Mouse (Mus musculus): Measurements from ENCODE around the gene Stat1. TPM values are rescaled to one million over a fixed set of nuclear protein-coding genes. Genes with fewer than 3 reads are reported as not detected.
A peak's percentile ranks its signal among the peaks of the same experiment; 100 is the strongest.

Gene Stat1
- polyA plus RNA-seq, 1 experiment from 2014 or later = 15.0 TPM

DNA sequence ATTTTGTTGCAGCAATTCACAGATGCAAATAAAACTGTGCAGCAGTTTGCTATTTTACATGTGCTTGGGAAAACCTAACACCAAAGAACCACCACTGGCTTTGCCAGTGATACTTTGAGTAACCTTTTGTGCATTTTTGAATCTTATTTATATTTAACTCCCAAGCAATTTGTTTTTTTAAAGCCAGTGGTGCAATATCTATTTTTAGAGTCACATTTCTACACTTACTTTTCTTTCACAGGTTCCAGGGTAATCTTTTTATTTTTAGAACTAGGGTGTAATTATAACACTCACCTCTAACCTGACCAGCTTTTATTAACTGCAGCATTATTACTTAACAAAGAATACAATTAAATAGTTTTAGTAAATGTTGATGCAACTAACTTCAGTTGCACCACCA, 62.8 kb downstream of the Stat1 start:
- no peak overlapping the region for H3K4me2 ChIP-seq
- peak; percentile 59 for DNase-seq (ENCODE audit: low spot score, missing footprints)
- H3K27ac ChIP-seq (ENCODE audit: low read depth, low read length) = no peak overlapping the region
- no peaks in the 10 kb centered on the region for H3K9me3 ChIP-seq (ENCODE audit: control insufficient read depth, low read length)
- no peak overlapping the region for H3K4me3 ChIP-seq (ENCODE audit: low read depth, low read length)
- H3K27me3 ChIP-seq (ENCODE audit: control insufficient read depth, insufficient read depth, low read length) = no peaks in the 10 kb centered on the region
- H3K9ac ChIP-seq (ENCODE audit: low read length) = no peak overlapping the region
- ATAC-seq (ENCODE audit: low FRiP score) = no peak
- H3K4me1 ChIP-seq (ENCODE audit: control insufficient read depth, insufficient read depth, low read length) = no peaks in the 10 kb centered on the region
- H3K36me3 ChIP-seq (ENCODE audit: control insufficient read depth, insufficient read depth, low read length) = no peaks in the 10 kb centered on the region

DNA sequence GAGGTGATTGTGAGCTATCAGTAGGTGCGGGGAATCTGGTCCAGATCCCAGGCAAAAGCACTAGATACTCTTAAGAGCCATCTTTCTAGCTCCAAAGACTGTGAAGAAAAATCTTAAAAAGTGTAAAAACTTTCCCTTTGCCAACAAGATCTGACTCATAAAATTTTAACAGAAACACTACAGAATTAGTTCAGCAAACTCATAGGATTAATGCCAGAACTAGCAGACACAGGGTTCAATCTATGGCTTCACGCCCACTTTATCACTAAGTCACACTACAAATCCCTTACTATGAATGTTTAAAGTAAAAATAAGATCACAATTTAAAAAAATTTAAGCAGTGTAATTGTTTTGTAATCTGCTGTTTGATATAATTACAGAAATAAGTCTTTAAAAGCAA, 63.8 kb downstream of the Stat1 start:
- no peak for DNase-seq (ENCODE audit: low spot score, missing footprints)

More for the DNA sequence above, 63.8 kb downstream of the Stat1 start:
- Histone ChIP-seq H3K4me3 (ENCODE audit: low read depth, low read length) (no peak overlapping the region), H3K27ac (ENCODE audit: low read depth, low read length) (no peak overlapping the region), H3K36me3 (ENCODE audit: control insufficient read depth, insufficient read depth, low read length) (no peaks in the 10 kb centered on the region), H3K9ac (ENCODE audit: low read length) (no peak overlapping the region), H3K4me1 (ENCODE audit: control insufficient read depth, insufficient read depth, low read length) (no peaks in the 10 kb centered on the region), H3K9me3 (ENCODE audit: control insufficient read depth, low read length) (no peaks in the 10 kb centered on the region), H3K27me3 (ENCODE audit: control insufficient read depth, insufficient read depth, low read length) (no peaks in the 10 kb centered on the region), H3K4me2 (no peak overlapping the region)
- ATAC-seq (ENCODE audit: low FRiP score) = no peak
- WGBS = 96% methylated on average over 2 of the region's 2 CpGs

Other genes starting within 250 kb of the Stat1 start
- 104 and 105 TPM in 2 replicates for gene Myo1b, start 203.4 kb upstream of the Stat1 start, polyA plus RNA-seq (2014; fragmentation: Nextera tagmentation; extraction: Ambion mirVana)
- gene Stat4, start 132.3 kb upstream of the Stat1 start, polyA plus RNA-seq (2014; fragmentation: Nextera tagmentation; extraction: Ambion mirVana) = 2.1 and 2.5 TPM in 2 replicates
- 28.8 and 31.1 TPM in 2 replicates for gene Gls, start 113.8 kb downstream of the Stat1 start, polyA plus RNA-seq (2014; fragmentation: Nextera tagmentation; extraction: Ambion mirVana)